Mouse (Mus musculus) granulocyte monocyte progenitor cell, adult 5-6 weeks (primary cell): Measurements from ENCODE around the gene Agbl2. TPM values are rescaled to one million over a fixed set of nuclear protein-coding genes. Genes with fewer than 3 reads are reported as not detected.
A peak's percentile ranks its signal among the peaks of the same experiment; 100 is the strongest.
"Not testable (repeated sequence)": the region's sequence is repeated elsewhere in the genome, so short reads cannot be mapped to it uniquely, and the experiment has no call there.

Source experiments
- ATAC-seq: replicated peaks from 2 replicates; pipeline ENCODE4 v1.8.0; 2016; ENCODE audit warnings: mild to moderate bottlenecking, moderate TSS enrichment, inconsistent platforms; ENCODE audit not compliant: poor library complexity, severe bottlenecking
- total RNA-seq, 2 experiments: library from RNA; stranded (forward) in 1 of 2; stranded (reverse) in 1 of 2; fragments of 200-712, 200-1000 nt in 1 of 2; fragments of >200 nt in 1 of 2; fragmentation: Nextera tagmentation in 1 of 2; gene quantifications; 2 replicates each; pipeline ENCODE4 v1.2.3; 2014 to 2017

Agbl2 gene
- total RNA-seq, 2 experiments from 2014 or later = not detected

- ATAC-seq = peak; percentile 25; the same call in 1 of the 2 replicates
Measured at GRCm38 (mm10) chr2:90810751-90811150, 28.2 kb downstream of the Agbl2 start.

DNA sequence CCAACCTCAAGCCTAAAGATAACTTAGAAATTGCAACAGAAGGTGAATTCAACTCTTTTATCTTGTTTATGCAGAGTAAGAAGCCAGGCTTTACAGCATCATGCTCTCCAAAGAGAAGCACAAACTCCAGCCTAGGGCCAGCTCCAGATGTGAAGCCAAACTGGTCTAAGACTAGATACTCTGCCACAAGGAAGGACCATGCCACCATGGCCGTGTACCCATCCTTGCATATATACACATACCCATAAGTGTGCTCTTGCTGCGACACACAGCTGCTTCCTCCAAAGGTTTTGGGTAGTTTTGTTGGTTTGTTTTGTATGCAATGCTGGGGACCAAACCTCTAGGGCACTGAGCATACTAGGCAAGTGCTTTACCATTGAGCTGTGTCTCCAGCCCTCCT is 32.7 kb downstream of the Agbl2 start:
- ATAC-seq = no peak

GRCm38 (mm10) chr2:90816144-90816543 is 33.6 kb downstream of the Agbl2 start:
- no peak for ATAC-seq

DNA sequence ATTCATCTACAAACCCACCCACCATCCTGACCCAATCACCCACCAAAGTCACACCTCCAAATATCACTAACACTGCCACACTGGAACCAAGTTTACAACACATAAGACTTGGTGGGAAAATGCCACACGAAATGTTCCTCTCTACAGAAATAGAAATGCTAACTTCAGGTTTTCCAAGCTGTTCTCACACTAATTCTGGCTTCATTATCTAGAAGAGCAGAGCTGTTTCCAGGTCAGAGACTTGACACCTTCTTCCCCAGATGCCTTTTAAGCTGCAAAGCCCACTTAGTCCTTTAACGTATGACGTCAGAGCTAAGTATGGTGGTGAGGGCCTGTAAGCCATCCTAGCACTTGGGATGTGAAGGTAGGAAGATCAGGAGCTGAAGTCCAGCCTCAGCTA is 36.2 kb downstream of the Agbl2 start:
- ATAC-seq = no peak

DNA sequence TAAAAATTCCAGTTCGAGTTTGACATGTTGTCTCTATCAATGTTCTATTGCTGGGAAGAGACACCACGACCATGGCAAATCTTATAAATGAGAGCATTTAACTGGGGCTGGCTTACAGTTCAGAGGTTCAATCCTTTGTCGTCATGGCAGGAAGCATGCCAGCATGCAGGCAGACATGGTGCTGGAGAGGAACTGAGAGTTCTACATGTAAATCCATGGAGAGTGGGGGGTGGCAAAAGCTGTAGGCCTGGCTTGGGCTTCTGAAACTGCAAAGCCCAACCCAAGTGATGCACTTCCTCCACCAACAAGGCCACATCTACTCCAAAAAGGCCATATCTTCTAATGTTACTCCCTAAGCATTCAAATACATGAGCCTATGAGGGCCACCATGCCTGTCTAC is 38.4 kb downstream of the Agbl2 start:
- no peak for ATAC-seq

- no peak for ATAC-seq
Measured at GRCm38 (mm10) chr2:90822978-90823377, 40.5 kb downstream of the Agbl2 start.

DNA sequence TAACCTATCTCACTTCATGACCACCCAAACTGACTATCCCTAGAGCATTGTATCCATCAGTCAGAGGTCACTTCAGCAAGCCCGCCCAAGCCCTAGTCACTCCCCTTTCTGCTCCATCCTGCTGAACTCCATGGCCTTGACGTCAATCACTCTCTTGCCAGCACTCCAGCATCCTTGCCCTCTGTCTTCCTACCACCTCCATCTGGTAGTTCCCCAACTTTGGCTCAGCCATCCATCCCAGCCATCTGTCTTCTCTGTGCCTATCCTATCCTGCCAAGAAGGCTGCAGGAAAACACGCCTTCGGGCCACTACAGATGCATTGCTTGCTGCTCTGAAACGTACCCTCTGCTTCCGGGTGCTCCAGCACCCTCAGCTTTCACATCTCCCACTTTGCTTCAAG is 41.3 kb downstream of the Agbl2 start:
- no peak for ATAC-seq

DNA sequence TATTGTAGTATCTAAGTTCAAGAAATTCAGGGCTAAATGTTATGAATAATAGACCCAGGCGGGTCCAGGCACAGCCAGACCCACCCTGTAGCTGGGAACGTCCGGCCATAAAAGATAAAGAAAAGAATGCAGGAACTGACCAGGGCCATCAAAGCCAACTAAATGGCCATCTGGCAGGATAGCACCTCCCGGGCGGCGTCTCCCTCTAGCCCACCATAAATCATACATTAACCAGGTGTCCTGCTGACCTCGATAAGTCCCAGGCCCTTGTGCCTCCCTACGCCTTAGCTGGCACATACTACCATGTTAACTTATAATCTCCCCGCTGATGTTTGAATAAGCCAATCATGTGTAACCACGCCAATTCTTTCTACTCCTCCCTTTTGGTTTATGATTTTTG is 42.0 kb downstream of the Agbl2 start:
- not testable (repeated sequence) for ATAC-seq

DNA sequence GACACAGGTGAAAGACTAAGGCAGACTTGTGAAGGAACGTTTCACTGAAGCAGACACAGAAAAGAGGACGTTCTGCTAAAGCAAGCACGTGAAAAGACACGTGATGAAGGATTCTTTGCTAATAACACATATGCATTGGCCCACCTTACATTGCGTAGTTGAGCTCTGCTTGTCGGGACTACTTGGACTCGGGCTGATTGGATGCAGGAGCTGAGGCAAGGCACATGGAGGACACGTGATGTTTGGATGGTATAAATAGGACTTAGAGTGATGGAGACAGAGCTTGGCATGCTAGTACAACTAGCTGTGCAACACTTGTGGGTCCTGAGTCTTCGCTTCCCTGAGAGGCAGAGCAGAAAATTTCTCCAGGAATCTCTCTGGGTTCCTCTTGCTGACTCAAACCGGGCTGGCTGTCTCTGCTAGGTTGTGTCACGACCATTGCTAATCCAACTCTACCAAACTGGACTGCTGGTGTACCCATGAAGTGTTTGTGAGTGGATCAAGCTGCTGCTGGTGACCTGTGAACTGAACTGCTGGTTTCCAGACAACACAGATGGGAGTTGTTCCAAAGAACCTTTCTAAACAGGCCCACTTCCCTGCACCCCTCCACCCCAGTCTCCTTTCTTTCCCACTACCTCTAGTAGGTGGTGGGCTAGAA is 43.1 kb downstream of the Agbl2 start:
- no peak for ATAC-seq

DNA sequence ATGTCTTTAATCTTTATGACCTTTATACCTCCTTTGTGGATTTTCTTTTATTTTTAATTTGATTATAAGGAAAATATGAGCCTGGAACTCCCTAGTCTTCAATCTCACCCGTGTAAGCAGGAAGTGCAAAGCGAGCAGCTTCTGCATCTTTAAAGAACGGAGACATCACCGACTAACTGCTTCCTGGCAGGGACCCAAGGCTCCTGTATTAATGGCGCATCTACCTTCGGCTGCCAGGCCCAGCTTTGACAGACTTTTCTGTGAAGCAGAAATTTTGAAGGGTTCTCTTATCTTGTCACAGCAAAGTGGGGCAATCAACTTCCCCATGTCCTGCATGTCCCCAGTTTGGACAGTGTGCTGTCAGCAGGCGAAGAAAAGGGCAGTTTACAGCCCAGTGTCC is 46.2 kb downstream of the Agbl2 start:
- no peak for ATAC-seq

DNA sequence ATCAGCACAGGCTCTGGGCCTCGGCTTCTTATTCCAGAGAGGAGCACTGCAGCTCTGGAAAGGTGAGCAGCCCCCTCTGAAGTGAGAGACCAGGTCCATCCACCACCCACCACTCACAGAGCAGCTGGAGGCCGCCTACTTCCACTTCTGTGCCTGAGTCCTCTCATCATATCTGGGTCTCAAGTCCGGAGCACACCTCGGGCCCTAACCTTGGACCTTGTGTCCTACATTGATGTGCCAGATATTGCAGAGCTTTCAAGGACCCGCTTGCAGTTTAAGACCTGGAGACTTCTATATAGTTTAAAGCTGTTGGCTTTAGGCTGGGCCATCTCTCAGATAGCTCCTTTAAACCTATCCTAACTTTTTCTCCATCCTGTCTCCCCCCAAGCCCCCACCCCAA is 51.0 kb downstream of the Agbl2 start:
- ATAC-seq = no peak

GRCm38 (mm10) chr2:90838621-90839020 is 56.1 kb downstream of the Agbl2 start:
- no peak for ATAC-seq

GRCm38 (mm10) chr2:90843666-90844065 is 61.1 kb downstream of the Agbl2 start:
- no peak for ATAC-seq

DNA sequence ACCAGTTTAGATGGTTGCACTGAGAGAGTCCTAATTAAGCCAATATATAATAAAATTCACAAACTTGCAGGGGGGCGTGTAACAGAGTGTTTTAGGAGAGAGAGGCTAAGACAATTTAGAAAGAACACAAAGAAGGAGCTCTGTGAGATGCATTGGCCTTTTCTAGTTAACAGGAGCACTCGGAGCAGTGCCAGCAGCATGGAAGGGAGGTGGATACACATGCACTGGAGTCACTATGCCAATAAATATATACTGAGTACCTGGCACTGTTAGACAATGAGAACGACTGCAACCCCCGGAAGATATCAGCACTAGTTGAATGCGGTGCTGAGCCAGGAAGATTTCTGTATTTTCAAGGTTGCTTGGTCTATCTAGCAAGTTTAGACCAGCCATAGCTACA is 61.7 kb downstream of the Agbl2 start:
- ATAC-seq = no peak

- ATAC-seq = no peak
Measured at GRCm38 (mm10) chr2:90845234-90845633, 62.7 kb downstream of the Agbl2 start.

- no peak for ATAC-seq
Measured at GRCm38 (mm10) chr2:90846171-90846570, 63.6 kb downstream of the Agbl2 start.

DNA sequence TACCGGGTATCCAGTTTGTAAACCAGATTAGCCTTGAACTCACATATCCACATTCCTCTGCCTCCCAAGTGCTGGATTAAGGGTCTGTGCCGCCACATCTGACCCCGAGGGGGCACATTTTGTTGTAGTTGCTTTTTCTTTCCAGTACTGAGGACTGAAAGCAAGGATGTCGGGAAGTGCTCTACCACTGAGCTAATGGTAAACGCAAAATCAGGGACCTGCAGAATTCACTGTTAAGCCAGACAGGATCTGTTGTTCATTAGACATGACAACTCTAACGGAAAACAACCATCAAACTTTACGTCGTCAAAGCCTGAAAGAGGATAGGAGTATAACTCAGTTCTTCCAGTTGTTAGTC is 64.0 kb downstream of the Agbl2 start:
- peak; percentile 16 for ATAC-seq

DNA sequence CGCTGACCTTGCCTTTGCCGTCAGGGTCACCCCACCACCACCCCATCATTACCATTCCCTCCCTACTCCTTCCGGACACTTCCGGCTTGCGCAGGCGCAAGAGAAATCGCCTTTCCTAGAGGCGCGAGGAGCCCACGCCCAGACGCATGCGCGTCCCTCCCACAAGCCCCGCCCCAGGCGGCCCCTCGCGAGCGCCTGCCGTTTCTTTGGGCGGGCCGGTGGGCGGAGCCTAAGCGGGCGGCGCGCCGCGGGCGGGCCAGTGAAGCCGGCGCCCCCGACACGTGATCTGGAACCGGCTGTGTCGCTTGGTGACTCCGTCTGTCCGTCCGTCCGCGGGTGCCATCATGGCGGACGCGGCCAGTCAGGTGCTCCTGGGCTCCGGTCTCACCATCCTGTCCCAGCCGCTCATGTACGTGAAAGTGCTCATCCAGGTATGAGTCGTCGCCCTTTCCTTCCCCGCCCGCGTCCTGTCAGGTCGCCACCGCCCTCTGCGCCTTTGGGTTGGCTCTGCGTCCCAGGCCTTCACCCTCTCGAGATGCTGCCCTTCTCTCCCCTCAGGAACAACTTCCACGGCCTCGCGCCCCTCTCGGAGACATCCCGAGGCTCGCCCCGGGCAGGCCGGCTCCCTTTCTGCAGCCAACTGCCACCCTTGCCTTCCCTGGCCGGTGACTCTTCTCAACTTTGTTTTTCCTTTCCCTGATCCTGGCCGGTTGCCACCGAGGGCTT is 64.6 kb downstream of the Agbl2 start, which contains the start of gene Mtch2:
Mtch2 (plus strand) TSS at position 201 of the 726 bp plus-strand sequence.
- ATAC-seq = peak; percentile 90

DNA sequence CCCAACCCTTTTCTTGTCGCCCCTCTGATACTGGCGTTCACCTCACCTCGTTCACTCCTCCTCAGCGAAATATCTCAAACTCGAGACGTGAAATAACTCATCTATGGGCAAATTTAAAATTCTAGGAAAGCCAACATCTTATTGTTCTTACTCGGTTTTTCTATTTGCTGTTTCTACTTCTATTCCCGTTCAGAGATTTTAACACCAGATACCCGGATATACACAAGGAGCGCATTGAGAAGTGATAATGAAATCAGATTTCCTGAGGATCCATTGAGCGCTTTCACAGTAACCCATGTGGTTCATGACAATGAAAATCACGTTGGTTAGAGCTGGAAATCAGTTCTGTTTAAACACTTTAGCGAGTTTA is 65.1 kb downstream of the Agbl2 start:
- ATAC-seq = no peak

GRCm38 (mm10) chr2:90848331-90848730 is 65.8 kb downstream of the Agbl2 start:
- ATAC-seq = no peak

- no peak for ATAC-seq
Measured at GRCm38 (mm10) chr2:90850401-90850800, 67.9 kb downstream of the Agbl2 start.

- no peak for ATAC-seq
Measured at GRCm38 (mm10) chr2:90861486-90861885, 79.0 kb downstream of the Agbl2 start.
